Mouse (Mus musculus): ENCODE measurements around the gene Plscr5. TPM values are rescaled to one million over a fixed set of nuclear protein-coding genes. Genes with fewer than 3 reads are reported as not detected.

Plscr5 gene
- polyA plus RNA-seq, 1 experiment from 2014 or later = not detected

- peak overlapping the region; percentile 98; the same call in 1 of the 2 replicates for H3K27ac ChIP-seq (ENCODE audit: low read depth, low read length)
- H3K4me1 ChIP-seq (ENCODE audit: control insufficient read depth, insufficient read depth, low read length) = peaks cover 12% of the 10 kb centered on the region
- no peaks in the 10 kb centered on the region for H3K9me3 ChIP-seq (ENCODE audit: control insufficient read depth, low read length)
- peak overlapping the region; percentile 59 for H3K4me2 ChIP-seq (replicated peaks; ENCODE audit: low read depth, low read length)
- no peaks in the 10 kb centered on the region for H3K27me3 ChIP-seq (ENCODE audit: control insufficient read depth, insufficient read depth, low read length)
- H3K4me3 ChIP-seq (ENCODE audit: low read length) = no peak overlapping the region
- no peak for ATAC-seq (ENCODE audit: low FRiP score, low TSS enrichment)
- WGBS = 79% methylated on average over 7 of the region's 7 CpGs
- H3K9ac ChIP-seq (ENCODE audit: low read depth, low read length) = no peak overlapping the region
- H3K36me3 ChIP-seq (ENCODE audit: control insufficient read depth, insufficient read depth, low read length) = no peaks in the 10 kb centered on the region
Observed at GRCm38 (mm10) chr9:92248773-92249446, 56.2 kb downstream of the Plscr5 start.

- H3K4me2 ChIP-seq (replicated peaks; ENCODE audit: low read depth, low read length) = peak within 1 kb of the TSS; percentile 59
- peak within 1 kb of the TSS; percentile 75 for H3K9ac ChIP-seq (ENCODE audit: low read depth, low read length)
- H3K4me1 ChIP-seq (ENCODE audit: control insufficient read depth, insufficient read depth, low read length) = peaks cover 12% of the 10 kb centered on the region
- WGBS = 21% methylated on average over 7 of the region's 7 CpGs
- H3K27ac ChIP-seq (ENCODE audit: low read depth, low read length) = peak within 1 kb of the TSS; percentile 98
- no peak for ATAC-seq (ENCODE audit: low FRiP score, low TSS enrichment)
- no peaks in the 10 kb centered on the region for H3K36me3 ChIP-seq (ENCODE audit: control insufficient read depth, insufficient read depth, low read length)
- no peaks in the 10 kb centered on the region for H3K9me3 ChIP-seq (ENCODE audit: control insufficient read depth, low read length)
- H3K27me3 ChIP-seq (ENCODE audit: control insufficient read depth, insufficient read depth, low read length) = no peaks in the 10 kb centered on the region
- H3K4me3 ChIP-seq (ENCODE audit: low read length) = peak within 1 kb of the TSS; percentile 68
Observed at GRCm38 (mm10) chr9:92249447-92249852, 56.7 kb downstream of the Plscr5 start, which contains the start of gene Plscr1. Gene Plscr1 (plus strand): TSS chr9:92249750.

GRCm38 (mm10) chr9:92249987-92250772 is 57.4 kb downstream of the Plscr5 start:
- peak overlapping the region; percentile 98 for H3K27ac ChIP-seq (ENCODE audit: low read depth, low read length)
- H3K4me1 ChIP-seq (ENCODE audit: control insufficient read depth, insufficient read depth, low read length) = peaks cover 12% of the 10 kb centered on the region
- under 1% methylated on average over 40 of the region's 40 CpGs for WGBS
- peak overlapping the region; percentile 59 for H3K4me2 ChIP-seq (replicated peaks; ENCODE audit: low read depth, low read length)
- peak overlapping the region; percentile 68 for H3K4me3 ChIP-seq (ENCODE audit: low read length)
- ATAC-seq (ENCODE audit: low FRiP score, low TSS enrichment) = peak; percentile 96
- H3K9ac ChIP-seq (ENCODE audit: low read depth, low read length) = peak overlapping the region; percentile 75
- no peaks in the 10 kb centered on the region for H3K9me3 ChIP-seq (ENCODE audit: control insufficient read depth, low read length)
- no peaks in the 10 kb centered on the region for H3K27me3 ChIP-seq (ENCODE audit: control insufficient read depth, insufficient read depth, low read length)
- H3K36me3 ChIP-seq (ENCODE audit: control insufficient read depth, insufficient read depth, low read length) = no peaks in the 10 kb centered on the region

- Histone ChIP-seq H3K27ac (ENCODE audit: low read depth, low read length) (no peak overlapping the region), H3K4me1 (ENCODE audit: control insufficient read depth, insufficient read depth, low read length) (peaks cover 12% of the 10 kb centered on the region), H3K4me3 (ENCODE audit: low read length) (no peak overlapping the region), H3K36me3 (ENCODE audit: control insufficient read depth, insufficient read depth, low read length) (no peaks in the 10 kb centered on the region), H3K9ac (ENCODE audit: low read depth, low read length) (no peak overlapping the region), H3K4me2 (replicated peaks; ENCODE audit: low read depth, low read length) (no peak overlapping the region), H3K9me3 (ENCODE audit: control insufficient read depth, low read length) (no peaks in the 10 kb centered on the region), H3K27me3 (ENCODE audit: control insufficient read depth, insufficient read depth, low read length) (no peaks in the 10 kb centered on the region)
- WGBS = 83% methylated on average over 5 of the region's 5 CpGs
- no peak for ATAC-seq (ENCODE audit: low FRiP score, low TSS enrichment)
Observed at GRCm38 (mm10) chr9:92252718-92253117, 60.0 kb downstream of the Plscr5 start.

- no peaks in the 10 kb centered on the region for H3K36me3 ChIP-seq (ENCODE audit: control insufficient read depth, insufficient read depth, low read length)
- ATAC-seq (ENCODE audit: low FRiP score, low TSS enrichment) = no peak
- no peak overlapping the region for H3K9ac ChIP-seq (ENCODE audit: low read depth, low read length)
- H3K27ac ChIP-seq (ENCODE audit: low read depth, low read length) = no peak overlapping the region
- H3K4me3 ChIP-seq (ENCODE audit: low read length) = no peak overlapping the region
- 91% methylated on average over 10 of the region's 10 CpGs for WGBS
- H3K27me3 ChIP-seq (ENCODE audit: control insufficient read depth, insufficient read depth, low read length) = no peaks in the 10 kb centered on the region
- H3K4me1 ChIP-seq (ENCODE audit: control insufficient read depth, insufficient read depth, low read length) = peaks cover 12% of the 10 kb centered on the region
- H3K9me3 ChIP-seq (ENCODE audit: control insufficient read depth, low read length) = no peaks in the 10 kb centered on the region
- H3K4me2 ChIP-seq (replicated peaks; ENCODE audit: low read depth, low read length) = no peak overlapping the region
Observed at GRCm38 (mm10) chr9:92253585-92254321, 61.0 kb downstream of the Plscr5 start.

Other genes starting within 250 kb of the Plscr5 start
- gene Plscr1, start 56.8 kb downstream of the Plscr5 start, polyA plus RNA-seq (2014; fragmentation: Nextera tagmentation; extraction: Ambion mirVana) = 83.5 and 91.2 TPM in 2 replicates
- gene Plscr2, start 82.7 kb downstream of the Plscr5 start, polyA plus RNA-seq (2014; fragmentation: Nextera tagmentation; extraction: Ambion mirVana) = 6.0 and 11.6 TPM in 2 replicates
- gene 1700057G04Rik, start 116.4 kb downstream of the Plscr5 start, polyA plus RNA-seq (2014; fragmentation: Nextera tagmentation; extraction: Ambion mirVana) = not detected in 2 replicates